Mouse (Mus musculus) MEL (cell line): ENCODE measurements around the gene 1700017B05Rik. TPM values are rescaled to one million over a fixed set of nuclear protein-coding genes. Genes with fewer than 3 reads are reported as not detected.
A peak's percentile ranks its signal among the peaks of the same experiment; 100 is the strongest.

Experiments used
- DNase-seq: peaks from one replicate; pipeline ENCODE4 v3.0.0; 2011; ENCODE audit warnings: low read depth, low spot score
- H3K27ac ChIP-seq: 2 replicates; pipeline ENCODE4 v1.5.1; 2012; ENCODE audit warnings: low read depth, mild to moderate bottlenecking, control low read depth, low read length, moderate library complexity; ENCODE audit not compliant: control insufficient read depth
- H3K27me3 ChIP-seq, 2 experiments: fragments of 150-350 bp in 1 of 2; sonication (generic) in 1 of 2; 2 replicates each; pipeline ENCODE4 v1.6.1; 2012; ENCODE audit warnings: low read length in 2 of 2, mild to moderate bottlenecking in 2 of 2, improper control_type of control experiment in 1 of 2, moderate library complexity in 1 of 2; ENCODE audit not compliant: insufficient read depth in 2 of 2, control insufficient read depth in 1 of 2
- H3K36me3 ChIP-seq, 2 experiments: 2 replicates each; pipeline ENCODE4 v1.6.1; 2012 to 2014; ENCODE audit warnings: low read length in 2 of 2, improper control_type of control experiment in 1 of 2, inconsistent platforms in 1 of 2, mild to moderate bottlenecking in 1 of 2; ENCODE audit not compliant: insufficient read depth in 2 of 2, control insufficient read depth in 1 of 2
- H3K4me1 ChIP-seq, 2 experiments: fragments of 150-350 bp in 1 of 2; sonication (generic) in 1 of 2; 2 replicates each; pipeline ENCODE4 v1.6.1; 2012; ENCODE audit warnings: low read length in 2 of 2, improper control_type of control experiment in 1 of 2, mild to moderate bottlenecking in 1 of 2; ENCODE audit not compliant: insufficient read depth in 2 of 2, control insufficient read depth in 1 of 2
- H3K4me3 ChIP-seq, 2 experiments: fragments of 150-350 bp in 1 of 2; sonication (generic) in 1 of 2; 2 replicates each; pipeline ENCODE4 v1.5.1; 2012; ENCODE audit warnings: low read depth in 2 of 2, low read length in 2 of 2, mild to moderate bottlenecking in 2 of 2, moderate library complexity in 2 of 2, control low read depth in 1 of 2, improper control_type of control experiment in 1 of 2; ENCODE audit not compliant: control insufficient read depth in 1 of 2, insufficient read depth in 1 of 2
- H3K79me2 ChIP-seq: 2 replicates; pipeline ENCODE4 v1.6.1; 2012; ENCODE audit warnings: mild to moderate bottlenecking, low read length, moderate library complexity; ENCODE audit not compliant: control insufficient read depth, poor library complexity, insufficient read depth
- H3K9ac ChIP-seq: 2 replicates; pipeline ENCODE4 v1.6.1; 2012; ENCODE audit warnings: low read depth, mild to moderate bottlenecking, control low read depth, low read length, moderate library complexity; ENCODE audit not compliant: control insufficient read depth, poor library complexity, severe bottlenecking
- H3K9me3 ChIP-seq: fragments of 150-350 bp; sonication (generic); replicated peaks from 2 replicates; pipeline ENCODE4 v1.6.1; 2012; ENCODE audit warnings: mild to moderate bottlenecking, low read length, improper control_type of control experiment, moderate library complexity; ENCODE audit not compliant: insufficient read depth
- BHLHE40 ChIP-seq: IDR thresholded peaks from 2 replicates; pipeline ENCODE4 v1.6.1; 2012; ENCODE audit warnings: low read depth, mild to moderate bottlenecking, inconsistent platforms, low read length, improper control_type of control experiment, borderline replicate concordance
- CHD1 ChIP-seq: IDR thresholded peaks from 2 replicates; pipeline ENCODE4 v1.6.1; 2012; ENCODE audit warnings: low read depth, mild to moderate bottlenecking, inconsistent platforms, low read length, improper control_type of control experiment
- CHD2 ChIP-seq: IDR thresholded peaks from 2 replicates; pipeline ENCODE4 v1.6.1; 2011; ENCODE audit warnings: low read length, improper control_type of control experiment
- CTCF ChIP-seq, 3 experiments: IDR thresholded peaks in 2 of 3; conservative IDR thresholded peaks in 1 of 3; 2 replicates each; pipeline ENCODE4 v1.5.1; 2011 to 2012; ENCODE audit warnings: low read length in 3 of 3, low read depth in 2 of 3, mild to moderate bottlenecking in 2 of 3, improper control_type of control experiment in 1 of 3, inconsistent platforms in 1 of 3, mixed read lengths in 1 of 3, moderate library complexity in 1 of 3; ENCODE audit not compliant: control insufficient read depth in 1 of 3, insufficient read depth in 1 of 3, poor library complexity in 1 of 3, severe bottlenecking in 1 of 3
- E2F4 ChIP-seq: IDR thresholded peaks from 2 replicates; pipeline ENCODE4 v1.6.1; 2011; ENCODE audit warnings: low read depth, low read length, improper control_type of control experiment, borderline replicate concordance
- ELF1 ChIP-seq: IDR thresholded peaks from 2 replicates; pipeline ENCODE4 v1.6.1; 2014; ENCODE audit warnings: low read depth, mild to moderate bottlenecking, inconsistent platforms, low read length, improper control_type of control experiment, moderate library complexity
- EP300 ChIP-seq, 2 experiments: IDR thresholded peaks; 2 replicates each; pipeline ENCODE4 v1.6.1; 2011; ENCODE audit warnings: improper control_type of control experiment in 2 of 2, low read length in 2 of 2, low read depth in 1 of 2, mild to moderate bottlenecking in 1 of 2
- ETS1 ChIP-seq: IDR thresholded peaks from 2 replicates; pipeline ENCODE4 v1.6.1; 2012; ENCODE audit warnings: low read depth, mild to moderate bottlenecking, inconsistent platforms, low read length, improper control_type of control experiment, moderate library complexity
- GABPA ChIP-seq: IDR thresholded peaks from 2 replicates; pipeline ENCODE4 v1.6.1; 2012; ENCODE audit warnings: low read depth, mild to moderate bottlenecking, inconsistent platforms, low read length, improper control_type of control experiment, moderate library complexity
- GATA1 ChIP-seq: IDR thresholded peaks from 2 replicates; pipeline ENCODE4 v1.6.1; 2011; ENCODE audit warnings: low read depth, low read length, improper control_type of control experiment
- HCFC1 ChIP-seq: IDR thresholded peaks from 2 replicates; pipeline ENCODE4 v1.6.1; 2012; ENCODE audit warnings: low read depth, mild to moderate bottlenecking, inconsistent platforms, low read length, improper control_type of control experiment, moderate library complexity
- JUND ChIP-seq: IDR thresholded peaks from 2 replicates; pipeline ENCODE4 v1.6.1; 2011; ENCODE audit warnings: low read depth, mild to moderate bottlenecking, improper control_type of control experiment, low read length
- KAT2A ChIP-seq: conservative IDR thresholded peaks from 2 replicates; pipeline ENCODE4 v1.6.1; 2012; ENCODE audit warnings: low read depth, low read length, improper control_type of control experiment, inconsistent platforms
- MAFK ChIP-seq: IDR thresholded peaks from 2 replicates; pipeline ENCODE4 v1.6.1; 2011; ENCODE audit warnings: low read depth, mild to moderate bottlenecking, low read length, improper control_type of control experiment, borderline replicate concordance
- MAX ChIP-seq: IDR thresholded peaks from 2 replicates; pipeline ENCODE4 v1.6.1; 2011; ENCODE audit warnings: low read length, improper control_type of control experiment
- MAZ ChIP-seq: IDR thresholded peaks from 2 replicates; pipeline ENCODE4 v1.6.1; 2012; ENCODE audit warnings: low read depth, mild to moderate bottlenecking, inconsistent platforms, low read length, improper control_type of control experiment
- MEF2A ChIP-seq: IDR thresholded peaks from 2 replicates; pipeline ENCODE4 v1.6.1; 2014; ENCODE audit warnings: low read depth, mild to moderate bottlenecking, inconsistent platforms, low read length, improper control_type of control experiment; ENCODE audit not compliant: poor library complexity, insufficient replicate concordance, severe bottlenecking; ENCODE audit errors: extremely low read depth
- MXI1 ChIP-seq: IDR thresholded peaks from 2 replicates; pipeline ENCODE4 v1.6.1; 2011; ENCODE audit warnings: mild to moderate bottlenecking, low read depth, low read length, improper control_type of control experiment
- MYC ChIP-seq: IDR thresholded peaks from 2 replicates; pipeline ENCODE4 v1.6.1; 2011; ENCODE audit warnings: low read depth, mild to moderate bottlenecking, low read length, improper control_type of control experiment, moderate library complexity
- NELFE ChIP-seq: IDR thresholded peaks from 2 replicates; pipeline ENCODE4 v1.6.1; 2011; ENCODE audit warnings: low read depth, low read length, improper control_type of control experiment
- NRF1 ChIP-seq: IDR thresholded peaks from 2 replicates; pipeline ENCODE4 v1.6.1; 2014; ENCODE audit warnings: low read depth, mild to moderate bottlenecking, inconsistent platforms, low read length, improper control_type of control experiment, moderate library complexity; ENCODE audit not compliant: poor library complexity, insufficient read depth, severe bottlenecking
- POLR2A ChIP-seq, 2 experiments: IDR thresholded peaks; 2 replicates each; pipeline ENCODE4 v1.6.1; 2011 to 2012; ENCODE audit warnings: low read length in 2 of 2, mild to moderate bottlenecking in 2 of 2, control low read depth in 1 of 2, improper control_type of control experiment in 1 of 2, low read depth in 1 of 2, moderate library complexity in 1 of 2; ENCODE audit not compliant: control insufficient read depth in 1 of 2, insufficient read depth in 1 of 2, poor library complexity in 1 of 2
- POLR2AphosphoS2 ChIP-seq: IDR thresholded peaks from 2 replicates; pipeline ENCODE4 v1.6.1; 2011; ENCODE audit warnings: low read length, improper control_type of control experiment
- RAD21 ChIP-seq: IDR thresholded peaks from 2 replicates; pipeline ENCODE4 v1.6.1; 2011; ENCODE audit warnings: mild to moderate bottlenecking, low read depth, low read length, improper control_type of control experiment
- RCOR1 ChIP-seq: IDR thresholded peaks from 2 replicates; pipeline ENCODE4 v1.6.1; 2012; ENCODE audit warnings: low read depth, mild to moderate bottlenecking, inconsistent platforms, low read length, improper control_type of control experiment
- SMC3 ChIP-seq: IDR thresholded peaks from 2 replicates; pipeline ENCODE4 v1.6.1; 2011; ENCODE audit warnings: low read depth, low read length, improper control_type of control experiment
- TAL1 ChIP-seq: IDR thresholded peaks from 2 replicates; pipeline ENCODE4 v1.6.1; 2012; ENCODE audit warnings: mild to moderate bottlenecking, inconsistent platforms, low read length, moderate library complexity, mixed read lengths
- TBP ChIP-seq: IDR thresholded peaks from 2 replicates; pipeline ENCODE4 v1.8.0; 2011; ENCODE audit warnings: low read depth, low read length, improper control_type of control experiment
- TCF12 ChIP-seq: IDR thresholded peaks from 2 replicates; pipeline ENCODE4 v1.6.1; 2014; ENCODE audit warnings: low read depth, mild to moderate bottlenecking, inconsistent platforms, low read length, improper control_type of control experiment, moderate library complexity
- USF2 ChIP-seq, 2 experiments: IDR thresholded peaks; 2 replicates each; pipeline ENCODE4 v1.6.1; 2011 to 2012; ENCODE audit warnings: improper control_type of control experiment in 2 of 2, low read length in 2 of 2, borderline replicate concordance in 1 of 2, inconsistent platforms in 1 of 2, low read depth in 1 of 2, mild to moderate bottlenecking in 1 of 2; ENCODE audit not compliant: insufficient read depth in 1 of 2
- ZC3H11A ChIP-seq: IDR thresholded peaks from 2 replicates; pipeline ENCODE4 v1.6.1; 2012; ENCODE audit warnings: low read depth, mild to moderate bottlenecking, inconsistent platforms, low read length, improper control_type of control experiment
- ZMIZ1 ChIP-seq: IDR thresholded peaks from 2 replicates; pipeline ENCODE4 v1.6.1; 2012; ENCODE audit warnings: low read depth, mild to moderate bottlenecking, inconsistent platforms, low read length, improper control_type of control experiment, moderate library complexity
- polyA plus RNA-seq, 2 experiments: library from polyadenylated mRNA; stranded (reverse) in 1 of 2; unstranded in 1 of 2; fragments of >175 nt in 1 of 2; fragments of >200 nt in 1 of 2; gene quantifications; 2 replicates each; pipeline versions ENCODE4 v1.2.1 to v1.2.4; 2012; ENCODE audit warnings: low replicate concordance in 2 of 2, low read depth in 1 of 2; ENCODE audit not compliant: insufficient read length in 2 of 2, insufficient read depth in 1 of 2, missing spikeins in 1 of 2
- total RNA-seq: library from RNA; depleted of rRNA; stranded (reverse); fragments of 300-350 nt; gene quantifications from 2 replicates; pipeline ENCODE4 v1.2.3, GENCODE M21; 2012

Gene 1700017B05Rik
- total and polyA plus RNA-seq, 3 experiments = 52.7 to 76.5 TPM; not detected in 1

GRCm38 (mm10) chr9:57233142-57233541 is 29.3 kb downstream of the 1700017B05Rik start (continued):
- TF ChIP-seq MAZ (peak; percentile 39; the same call in 1 of the 2 replicates), EP300 (IDR thresholded peaks at IDR 0.05; ENCODE audit: low read depth in 1 of 2, low read length in 2 of 2) (peak; percentile 98 to 99), CTCF (IDR thresholded peaks at IDR 0.05 in 2 of 3, conservative IDR thresholded peaks at IDR 0.05 in 1 of 3; ENCODE audit: control insufficient read depth in 1 of 3, insufficient read depth in 1 of 3, low read depth in 2 of 3, low read length in 3 of 3, poor library complexity in 1 of 3, severe bottlenecking in 1 of 3) (no peak), ETS1 (peak; percentile 98), GATA1 (peak; percentile 99), GABPA (no peak), RCOR1 (peak; percentile 95), MXI1 (no peak), ZMIZ1 (no peak), CHD1 (no peak), TBP (0 out of 2 replicates have a peak, but pooled peaks have one; percentile 12)

GRCm38 (mm10) chr9:57232341-57232940 is 30.0 kb downstream of the 1700017B05Rik start:
- peak; percentile 79 for DNase-seq
- Histone ChIP-seq H3K4me1 (peaks cover 48 to 71% of the 10 kb centered on the region in 2 experiments), H3K27ac (peak overlapping the region; percentile 94), H3K9ac (peak overlapping the region; percentile 30), H3K79me2 (no peaks in the 10 kb centered on the region), H3K27me3 (no peaks in the 10 kb centered on the region), H3K36me3 (peaks cover 0 to 67% of the 10 kb centered on the region in 2 experiments; a peak in 2 of 4 replicates), H3K4me3 (peak overlapping the region; percentile 21 to 27; a peak in 3 of 4 replicates), H3K9me3 (no peaks in the 10 kb centered on the region)
- TF ChIP-seq POLR2A (IDR thresholded peaks at IDR 0.05; ENCODE audit: control insufficient read depth in 1 of 2, insufficient read depth in 1 of 2, low read depth in 1 of 2, low read length in 2 of 2, poor library complexity in 1 of 2) (no peak), CHD2 (no peak), TAL1 (no peak), NELFE (no peak; the same call in 1 of the 2 replicates), MYC (no peak), MEF2A (no peak), MAFK (0 out of 2 replicates have a peak, but pooled peaks have one; percentile 10), NRF1 (no peak), ZC3H11A (no peak), JUND (no peak), TBP (0 out of 2 replicates have a peak, but pooled peaks have one; percentile 42), BHLHE40 (no peak), USF2 (IDR thresholded peaks at IDR 0.05; ENCODE audit: borderline replicate concordance in 1 of 2, insufficient read depth in 1 of 2, low read depth in 1 of 2, low read length in 2 of 2) (no peak), ELF1 (no peak), MAX (peak; percentile 27; the same call in 1 of the 2 replicates), HCFC1 (no peak), MAZ (no peak), GABPA (no peak), POLR2AphosphoS2 (no peak; the same call in 1 of the 2 replicates), CTCF (IDR thresholded peaks at IDR 0.05 in 2 of 3, conservative IDR thresholded peaks at IDR 0.05 in 1 of 3; ENCODE audit: control insufficient read depth in 1 of 3, insufficient read depth in 1 of 3, low read depth in 2 of 3, low read length in 3 of 3, poor library complexity in 1 of 3, severe bottlenecking in 1 of 3) (no peak), ETS1 (peak; percentile 38), E2F4 (no peak), TCF12 (no peak), KAT2A (peak; percentile 19; the same call in 1 of the 2 replicates), ZMIZ1 (no peak), RAD21 (no peak), GATA1 (0 out of 2 replicates have a peak, but pooled peaks have one; percentile 45), SMC3 (no peak), EP300 (IDR thresholded peaks at IDR 0.05; ENCODE audit: low read depth in 1 of 2, low read length in 2 of 2) (peak in 1 of 2 experiments; percentile 49; a peak in 1 of 4 replicates)
